Mouse (Mus musculus) megakaryocyte, embryonic 14.5 days (primary cell): ENCODE data around the gene Vwa3b. TPM values are rescaled to one million over a fixed set of nuclear protein-coding genes. Genes with fewer than 3 reads are reported as not detected.

Experiments used
- H3K27me3 ChIP-seq: replicated peaks from 2 replicates; pipeline ENCODE3; 2012; ENCODE audit warnings: inconsistent platforms
- H3K36me3 ChIP-seq: replicated peaks from 2 replicates; pipeline ENCODE3; 2012; ENCODE audit warnings: low read length, inconsistent platforms, mixed read lengths
- H3K4me1 ChIP-seq: 2 replicates; pipeline ENCODE4 v1.6.1; 2012; ENCODE audit warnings: inconsistent platforms
- H3K4me3 ChIP-seq: replicated peaks from 2 replicates; pipeline ENCODE3; 2012; ENCODE audit warnings: moderate library complexity, mild to moderate bottlenecking, inconsistent platforms
- H3K9me3 ChIP-seq: 2 replicates; pipeline ENCODE4 v1.6.1; 2012; ENCODE audit warnings: inconsistent platforms
- FLI1 ChIP-seq: IDR thresholded peaks from 2 replicates; pipeline ENCODE4 v1.6.1; 2012; ENCODE audit warnings: low read length, inconsistent platforms, mixed read lengths
- GATA1 ChIP-seq: IDR thresholded peaks from 3 replicates; pipeline ENCODE4 v1.6.1; 2012; ENCODE audit warnings: mixed read lengths, low read length, inconsistent platforms, borderline replicate concordance
- polyA plus RNA-seq: library from polyadenylated mRNA; stranded (reverse); fragments of >175 nt; gene quantifications from 2 replicates; pipeline ENCODE4 v1.2.3, GENCODE M21; 2012; ENCODE audit warnings: low replicate concordance; ENCODE audit not compliant: insufficient read depth

The Vwa3b gene
- polyA plus RNA-seq, 1 experiment, result not detected

GRCm38 (mm10) chr1:37105194-37105593 lies 78.8 kb downstream of the Vwa3b start:
- Histone ChIP-seq H3K4me3 (no peak overlapping the region), H3K4me1 (no peaks in the 10 kb centered on the region), H3K27me3 (peaks cover 14% of the 10 kb centered on the region), H3K9me3 (no peaks in the 10 kb centered on the region), H3K36me3 (no peaks in the 10 kb centered on the region)
- TF ChIP-seq GATA1 (no peak), FLI1 (no peak)

DNA sequence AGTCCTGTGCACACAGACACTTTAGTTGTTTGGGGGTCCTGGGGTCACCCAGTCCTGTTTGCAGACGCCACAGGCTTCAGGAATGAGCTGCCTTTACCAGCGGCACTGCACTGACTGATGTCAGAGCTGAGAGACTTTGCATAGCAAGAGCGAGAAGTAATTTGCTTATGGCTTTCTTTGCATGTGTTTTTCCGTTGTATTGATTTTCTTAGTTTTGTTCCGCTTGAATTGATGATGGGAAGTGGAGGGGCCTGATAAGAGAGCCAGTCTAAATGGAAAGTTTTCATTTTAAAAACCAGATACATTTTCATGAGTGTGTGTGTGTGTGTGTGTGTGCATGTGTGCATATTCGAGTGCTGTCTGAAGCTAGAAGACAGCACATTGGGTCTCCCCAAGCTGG lies 87.4 kb downstream of the Vwa3b start:
- peaks cover 9% of the 10 kb centered on the region for H3K27me3 ChIP-seq
- H3K36me3 ChIP-seq, result no peaks in the 10 kb centered on the region
- no peak overlapping the region for H3K4me3 ChIP-seq
- TF ChIP-seq FLI1 (no peak), GATA1 (no peak)
- no peaks in the 10 kb centered on the region for H3K4me1 ChIP-seq
- H3K9me3 ChIP-seq, result no peaks in the 10 kb centered on the region

DNA sequence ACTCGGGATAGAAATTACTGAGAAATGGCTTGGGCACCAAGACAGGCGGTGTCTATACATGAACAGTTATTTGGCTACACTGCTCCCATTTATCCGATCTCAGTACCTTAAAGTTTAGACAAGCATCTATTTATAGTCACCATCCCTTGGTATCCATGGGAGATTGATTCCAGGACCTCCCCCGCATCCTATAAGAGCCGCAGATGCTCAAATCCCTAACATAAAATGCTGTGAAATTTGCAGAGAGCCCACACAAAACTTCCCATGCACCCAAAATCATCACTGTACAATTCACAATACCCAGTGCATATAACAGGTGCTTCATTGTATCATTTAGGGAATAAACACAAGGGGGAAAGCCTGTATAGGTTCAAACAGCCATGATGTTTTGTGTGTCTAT lies 89.5 kb downstream of the Vwa3b start:
- Histone ChIP-seq H3K27me3 (peaks cover 9% of the 10 kb centered on the region), H3K9me3 (no peaks in the 10 kb centered on the region), H3K4me3 (no peak overlapping the region), H3K4me1 (peaks cover 5% of the 10 kb centered on the region), H3K36me3 (no peaks in the 10 kb centered on the region)
- TF ChIP-seq FLI1 (no peak), GATA1 (no peak)

GRCm38 (mm10) chr1:37116574-37116973 lies 90.2 kb downstream of the Vwa3b start:
- Histone ChIP-seq H3K27me3 (peaks cover 9% of the 10 kb centered on the region), H3K9me3 (no peaks in the 10 kb centered on the region), H3K4me3 (no peak overlapping the region), H3K36me3 (no peaks in the 10 kb centered on the region), H3K4me1 (peaks cover 5% of the 10 kb centered on the region)
- TF ChIP-seq GATA1 (no peak), FLI1 (no peak)

- H3K9me3 ChIP-seq, result no peaks in the 10 kb centered on the region
- no peak overlapping the region for H3K4me3 ChIP-seq
- TF ChIP-seq GATA1 (no peak), FLI1 (no peak)
- H3K36me3 ChIP-seq, result no peaks in the 10 kb centered on the region
- H3K27me3 ChIP-seq, result peaks cover 12% of the 10 kb centered on the region
- peaks cover 5% of the 10 kb centered on the region for H3K4me1 ChIP-seq
Measured at GRCm38 (mm10) chr1:37117964-37118363, 91.6 kb downstream of the Vwa3b start.

DNA sequence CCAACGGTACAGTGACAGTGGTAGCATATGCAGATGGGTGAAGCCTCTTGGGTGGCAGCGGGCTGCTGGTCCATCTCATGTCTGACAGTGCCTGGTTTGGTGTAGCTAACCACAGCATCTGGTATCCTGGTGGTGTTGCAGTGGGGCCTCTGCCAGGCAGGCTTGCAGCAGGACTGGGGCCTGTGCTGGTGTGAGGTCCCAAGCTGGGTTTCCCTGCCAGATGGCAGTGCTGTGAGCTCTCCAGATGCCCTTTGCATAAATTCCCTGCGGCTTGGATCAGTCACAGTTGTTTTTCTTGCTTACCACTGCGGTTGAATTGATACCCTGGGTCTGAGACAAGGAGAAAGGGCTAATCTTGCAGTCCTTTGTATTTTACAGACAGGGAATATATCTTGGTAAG lies 95.9 kb downstream of the Vwa3b start:
- Histone ChIP-seq H3K4me3 (no peak overlapping the region), H3K4me1 (peaks cover 5% of the 10 kb centered on the region), H3K27me3 (peaks cover 7% of the 10 kb centered on the region), H3K9me3 (no peaks in the 10 kb centered on the region), H3K36me3 (no peaks in the 10 kb centered on the region)
- no peak for TF ChIP-seq FLI1
- TF ChIP-seq GATA1, result no peak

DNA sequence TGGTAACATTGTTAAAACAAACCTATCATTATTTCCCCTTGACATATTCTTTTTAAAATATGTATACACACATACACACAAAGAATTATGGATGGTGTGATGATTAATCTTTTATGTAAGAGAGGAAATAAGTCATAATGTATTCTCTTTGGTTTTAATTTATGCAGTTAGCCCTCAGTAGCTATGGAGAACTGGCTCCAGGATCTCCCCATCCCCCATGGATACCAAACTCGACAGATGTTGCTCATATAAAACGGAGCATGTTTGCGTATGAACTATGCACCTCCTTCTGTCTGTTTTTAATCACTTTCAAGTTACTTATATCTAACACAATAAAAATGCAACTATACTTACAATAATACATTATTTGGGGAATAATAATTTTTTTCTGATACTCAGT lies 96.4 kb downstream of the Vwa3b start:
- H3K36me3 ChIP-seq, result no peaks in the 10 kb centered on the region
- H3K4me3 ChIP-seq, result no peak overlapping the region
- TF ChIP-seq GATA1, result no peak
- H3K27me3 ChIP-seq, result peaks cover 6% of the 10 kb centered on the region
- H3K9me3 ChIP-seq, result no peaks in the 10 kb centered on the region
- peaks cover 5% of the 10 kb centered on the region for H3K4me1 ChIP-seq

DNA sequence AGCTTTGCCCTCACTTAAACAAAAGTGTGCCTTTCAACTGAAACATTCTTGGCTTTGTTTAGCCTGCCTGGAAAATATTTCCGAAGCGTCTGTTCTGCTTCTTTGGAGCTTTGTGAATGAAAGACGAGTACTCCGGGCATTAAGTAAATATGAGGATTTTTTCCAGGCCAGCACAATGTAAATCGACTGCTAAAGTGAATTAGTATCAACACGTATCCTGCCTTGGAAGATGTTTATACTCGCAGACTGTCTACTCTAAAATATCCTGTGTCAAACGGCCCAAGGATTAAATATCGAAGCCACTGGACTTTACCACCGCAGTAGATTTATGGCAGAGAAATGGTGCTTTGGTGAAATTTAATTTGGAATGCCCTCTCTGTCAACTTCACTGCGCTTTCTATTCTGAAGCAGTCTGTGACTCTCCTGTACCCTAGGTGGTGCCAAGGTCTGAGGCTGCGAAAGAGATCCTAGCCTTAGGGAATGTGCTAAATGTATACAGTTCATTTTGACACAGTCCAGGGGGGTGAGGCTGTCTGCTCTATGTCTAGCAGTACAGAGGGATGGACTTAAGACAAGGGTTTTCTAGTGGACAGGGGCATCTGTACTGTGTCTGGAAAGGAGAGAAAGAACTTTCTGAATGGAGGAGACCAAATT lies 98.4 kb downstream of the Vwa3b start:
- Histone ChIP-seq H3K4me3 (no peak overlapping the region), H3K27me3 (peaks cover 5% of the 10 kb centered on the region), H3K36me3 (no peaks in the 10 kb centered on the region), H3K9me3 (no peaks in the 10 kb centered on the region), H3K4me1 (peaks cover 5% of the 10 kb centered on the region)
- no peak for TF ChIP-seq GATA1
- no peak for TF ChIP-seq FLI1

GRCm38 (mm10) chr1:37130012-37130570 lies 103.7 kb downstream of the Vwa3b start:
- Histone ChIP-seq H3K36me3 (no peaks in the 10 kb centered on the region), H3K4me1 (no peaks in the 10 kb centered on the region), H3K27me3 (peaks cover 3% of the 10 kb centered on the region), H3K9me3 (no peaks in the 10 kb centered on the region), H3K4me3 (no peak overlapping the region)
- TF ChIP-seq FLI1, result no peak
- TF ChIP-seq GATA1, result no peak

GRCm38 (mm10) chr1:37131146-37131545 lies 104.8 kb downstream of the Vwa3b start:
- TF ChIP-seq GATA1 (no peak), FLI1 (no peak)
- no peak overlapping the region for H3K4me3 ChIP-seq
- no peaks in the 10 kb centered on the region for H3K9me3 ChIP-seq
- H3K36me3 ChIP-seq, result no peaks in the 10 kb centered on the region
- H3K27me3 ChIP-seq, result peaks cover 3% of the 10 kb centered on the region
- H3K4me1 ChIP-seq, result no peaks in the 10 kb centered on the region
